Mouse (Mus musculus): ENCODE measurements around the gene Serpind1.

Gene Serpind1

GRCm38 (mm10) chr16:17356031-17356430 lies 24.9 kb downstream of the Serpind1 start:
- DNase-seq: no peak

DNA sequence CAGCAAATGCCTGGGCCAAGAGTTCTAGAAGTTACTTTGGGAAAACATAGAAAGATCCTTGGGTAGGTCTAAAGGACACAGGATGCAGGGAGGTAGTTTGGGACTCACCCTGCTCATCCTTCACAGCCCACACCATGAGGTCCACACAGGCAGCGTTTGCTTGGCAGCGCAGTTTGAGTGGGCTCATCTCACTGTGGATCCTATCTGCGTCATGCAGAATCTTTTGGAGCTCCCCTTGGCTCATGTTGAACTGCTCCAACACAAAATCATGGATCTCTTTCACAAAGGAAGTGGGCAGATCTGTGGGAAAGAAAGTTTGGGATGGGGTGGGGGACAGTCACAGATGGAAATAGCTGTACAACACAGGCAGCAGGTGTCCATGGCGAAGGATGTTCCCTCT lies 27.6 kb downstream of the Serpind1 start:
- DNase-seq: no peak

GRCm38 (mm10) chr16:17382306-17382705 lies 51.1 kb downstream of the Serpind1 start:
- DNase-seq: no peak

- no peak for DNase-seq
Measured at GRCm38 (mm10) chr16:17383594-17384326, 52.6 kb downstream of the Serpind1 start.

GRCm38 (mm10) chr16:17392784-17393183 lies 61.6 kb downstream of the Serpind1 start:
- DNase-seq: no peak

All from lung, postnatal 10 days (tissue).